Mouse (Mus musculus): ENCODE results near the gene Lcp1.

GRCm38 (mm10) chr14:75189031-75189430 lies 58.1 kb downstream of the Lcp1 start:
- no peak for TF ChIP-seq CTCF (IDR thresholded peaks at IDR 0.05; ENCODE audit: borderline replicate concordance, control insufficient read depth, extremely low read depth, insufficient read depth, low read length, poor library complexity)
- TF ChIP-seq POLR2A (IDR thresholded peaks at IDR 0.05; ENCODE audit: control insufficient read depth, extremely low read depth, insufficient read depth, low read length, poor library complexity): no peak
